Comparison of ENCODE assay signal across 10 mouse cellular contexts in the genomic region with DNA sequence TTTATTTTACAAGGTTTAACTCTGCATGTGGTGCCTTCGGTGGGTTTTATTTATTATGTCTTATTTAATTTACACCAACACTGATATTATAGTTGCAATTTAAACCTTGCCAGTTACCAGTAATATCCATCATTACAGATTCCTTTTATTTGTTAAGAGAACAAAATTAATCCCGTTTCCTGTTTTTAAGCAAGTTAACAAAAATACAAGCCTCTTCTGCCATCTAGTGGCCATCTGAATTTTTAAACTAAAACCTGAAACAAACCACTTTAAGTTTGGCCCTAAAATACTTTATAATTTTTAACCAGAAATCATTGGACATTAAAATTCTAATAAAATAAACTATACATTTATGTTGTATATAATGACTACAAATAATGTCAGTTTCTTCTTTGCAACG.
DNase-seq lines count a peak whose midpoint lies in the region; ATAC-seq and TF ChIP-seq lines count a peak whose summit lies in the region.
"Had no signal": no experiment of that assay in that cellular context is flagged by ENCODE, and none has a peak within 500 bp of the region (broad histone marks: within the 10 kb centered on the region; RNA-seq: fewer than 3 reads in every experiment).

No protein-coding gene starts in this region.

- no peaks in the 10 kb centered on the region for H3K36me3 ChIP-seq in limb, embryonic 14.5 days (ENCODE audit: control insufficient read depth, insufficient read depth, low read length)
- H3K36me3 ChIP-seq in limb, embryonic 10.5 days, result no peaks in the 10 kb centered on the region
- H3K36me3 ChIP-seq: embryonic facial prominence, embryonic 13.5 days; lung, embryonic 15.5 days had no signal

- H3K9me3 ChIP-seq in limb, embryonic 14.5 days (ENCODE audit: control insufficient read depth, low read length), result no peaks in the 10 kb centered on the region
- H3K9me3 ChIP-seq in limb, embryonic 10.5 days (replicated peaks), result no peaks in the 10 kb centered on the region
- H3K9me3 ChIP-seq: embryonic facial prominence, embryonic 13.5 days; lung, embryonic 15.5 days had no signal

- H3K9ac ChIP-seq in limb, embryonic 14.5 days (ENCODE audit: low read depth, low read length, severe bottlenecking), result no peak overlapping the region
- H3K9ac ChIP-seq: embryonic facial prominence, embryonic 13.5 days; lung, embryonic 15.5 days had no signal

- DNase-seq in cerebellum, postnatal 14 days, result peak; percentile 7 to 20
- no peak for DNase-seq in cerebellum, adult 9-11 months
- peak; percentile 35 for DNase-seq in limb, embryonic 14.5 days (ENCODE audit: low spot score)
- DNase-seq in limb, embryonic 10.5 days (ENCODE audit: low spot score), result no peak
- peak; percentile 17 for DNase-seq in c-Kit-positive CD71-negative TER-119-negative erythroid progenitor cells, embryonic 14.5 days (ENCODE audit: low read depth)
- no peak for DNase-seq in urinary bladder, postnatal 14 days (ENCODE audit: low spot score)
- no peak for DNase-seq in right cerebral cortex, postnatal 36 days (ENCODE audit: low spot score in 2 of 2)

- no peak overlapping the region for H3K4me3 ChIP-seq in limb, embryonic 14.5 days (replicated peaks; ENCODE audit: low read length)
- no peak overlapping the region for H3K4me3 ChIP-seq in limb, embryonic 10.5 days
- H3K4me3 ChIP-seq: embryonic facial prominence, embryonic 13.5 days; lung, embryonic 15.5 days had no signal

- 20% methylated on average over 3 of the region's 3 CpGs for WGBS in limb, embryonic 14.5 days
- WGBS in limb, embryonic 10.5 days, result 49% methylated on average over 3 of the region's 3 CpGs

- no peak overlapping the region for H3K27ac ChIP-seq in limb, embryonic 14.5 days (replicated peaks; ENCODE audit: low read depth, low read length)
- H3K27ac ChIP-seq in limb, embryonic 10.5 days, result no peak overlapping the region
- H3K27ac ChIP-seq: embryonic facial prominence, embryonic 13.5 days; lung, embryonic 15.5 days had no signal

- no peaks in the 10 kb centered on the region for H3K27me3 ChIP-seq in limb, embryonic 14.5 days (ENCODE audit: control insufficient read depth, insufficient read depth, low read length)
- H3K27me3 ChIP-seq in limb, embryonic 10.5 days (ENCODE audit: low read depth, poor library complexity, severe bottlenecking), result no peaks in the 10 kb centered on the region
- H3K27me3 ChIP-seq: embryonic facial prominence, embryonic 13.5 days; lung, embryonic 15.5 days had no signal

- TF ChIP-seq POLR2A in limb, embryonic 14.5 days (IDR thresholded peaks at IDR 0.05; ENCODE audit: borderline replicate concordance, extremely low read depth, insufficient read depth, insufficient read length), result no peak

- H3K4me1 ChIP-seq in limb, embryonic 14.5 days (ENCODE audit: control insufficient read depth, insufficient read depth, low read length), result no peaks in the 10 kb centered on the region
- H3K4me1 ChIP-seq in limb, embryonic 10.5 days, result no peaks in the 10 kb centered on the region
- H3K4me1 ChIP-seq: embryonic facial prominence, embryonic 13.5 days; lung, embryonic 15.5 days had no signal

- no peak overlapping the region for H3K4me2 ChIP-seq in limb, embryonic 14.5 days (replicated peaks; ENCODE audit: low read depth, low read length, severe bottlenecking)
- H3K4me2 ChIP-seq: embryonic facial prominence, embryonic 13.5 days; lung, embryonic 15.5 days had no signal

- no peak for ATAC-seq in limb, embryonic 14.5 days (ENCODE audit: low FRiP score, low read depth)
- ATAC-seq in megakaryocyte progenitor cell, adult 5-6 weeks (replicated peaks; ENCODE audit: poor library complexity), result peak; percentile 55

Comparison
In these comparisons a context has a peak if more than half of its experiments do, and no peak if none do; other contexts are left out.
1. DNase-seq: peak in cerebellum, postnatal 14 days (2 of 2), limb, embryonic 14.5 days (single experiment) and c-Kit-positive CD71-negative TER-119-negative erythroid progenitor cells, embryonic 14.5 days (single experiment); none in cerebellum, adult 9-11 months (single experiment), limb, embryonic 10.5 days (single experiment), urinary bladder, postnatal 14 days (single experiment) and right cerebral cortex, postnatal 36 days (0 of 2).